Mouse (Mus musculus) mouse embryonic stem cell (cell line): ENCODE measurements around the gene BC051019.

Experiments
- in situ Hi-C, 2 experiments: fragments of 300-500 bp; cut with MboI; formaldehyde crosslinking; loops; 1 replicate in 1 of 2; 3 replicates in 1 of 2; pipeline ENCODE4 v1.14.3; 2019 to 2020; ENCODE audit warnings: low sequenced_read_pairs in 2 of 2, low pct_unique_long_range_greater_than_20kb in 1 of 2, mixed read lengths in 1 of 2; ENCODE audit not compliant: unreplicated experiment in 1 of 2

Gene BC051019

DNA sequence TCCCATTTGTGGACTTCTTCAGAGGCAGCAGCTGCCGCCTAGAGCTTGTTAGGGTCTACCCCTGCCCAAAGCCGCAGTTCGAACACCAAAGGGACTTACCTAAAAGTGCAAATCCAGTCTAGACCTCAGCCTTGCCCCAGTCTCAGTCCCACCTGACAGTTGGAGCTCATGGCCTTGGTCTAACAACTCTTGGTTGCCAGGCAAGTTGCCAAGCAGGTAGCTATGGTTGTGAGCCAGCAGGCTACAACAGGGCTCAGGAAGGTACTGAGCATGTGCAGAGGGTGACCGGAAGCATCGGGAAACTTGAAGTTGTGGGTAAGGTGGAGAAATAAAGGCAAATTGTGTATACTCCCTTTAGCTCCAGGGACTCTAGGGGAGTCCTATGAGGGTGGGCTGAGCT lies at the start of gene BC051019:
TSS of gene BC051019 (minus strand) at position 154 of the 400 bp plus-strand sequence.
- in situ Hi-C loops, result no loop called here

DNA sequence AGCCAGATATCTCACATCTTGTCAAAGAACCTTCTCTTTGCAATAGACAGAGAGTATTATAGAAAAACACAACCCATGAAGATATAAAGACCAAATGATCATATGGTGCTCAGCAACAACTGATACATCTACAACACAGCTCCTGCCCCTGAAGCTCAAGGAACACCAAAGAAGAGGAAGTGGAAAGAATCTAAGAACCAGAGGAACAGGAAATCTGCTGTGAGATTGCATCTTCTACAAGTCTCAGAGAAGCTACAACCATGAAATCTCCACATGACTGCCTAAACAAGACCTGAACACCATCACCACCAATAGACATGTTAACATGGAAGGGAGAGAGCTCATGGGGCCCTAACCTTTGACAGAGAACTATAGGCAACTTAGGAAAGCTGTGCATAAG lies 48.6 kb upstream of the BC051019 start:
- in situ Hi-C loops, result no loop called here

DNA sequence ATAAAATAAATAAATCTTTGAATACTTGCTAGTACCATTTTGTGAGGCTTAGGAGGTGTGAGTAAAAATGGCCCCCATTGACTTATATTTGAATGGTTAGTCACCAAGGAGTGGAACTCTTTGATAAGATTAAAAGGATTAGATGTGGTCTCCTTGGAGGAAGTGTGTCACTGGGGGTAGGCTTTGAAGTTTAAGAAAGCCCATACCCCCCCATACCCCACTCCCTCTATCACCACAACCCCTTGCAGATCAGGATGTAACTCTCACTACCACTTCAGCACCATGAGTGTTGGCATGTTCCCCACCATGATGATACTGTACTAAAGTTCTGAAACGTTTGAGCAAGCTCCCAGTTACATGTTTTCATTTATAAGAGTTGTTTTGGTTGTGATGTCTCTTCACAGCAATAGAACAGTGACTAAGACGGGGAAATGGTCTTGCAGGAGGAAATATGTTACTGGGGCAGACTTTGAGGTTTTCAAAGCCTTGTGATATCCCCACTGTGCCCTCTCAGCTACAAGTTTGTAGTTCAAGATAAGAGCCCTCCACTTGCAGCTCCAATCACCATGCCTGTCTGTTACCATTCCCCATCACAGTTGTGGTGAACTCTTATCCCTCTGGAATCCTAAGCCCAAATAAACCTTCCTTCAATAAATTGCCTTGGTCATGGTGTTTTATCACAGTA lies 45.2 kb upstream of the BC051019 start:
- in situ Hi-C loops, result no loop called here

DNA sequence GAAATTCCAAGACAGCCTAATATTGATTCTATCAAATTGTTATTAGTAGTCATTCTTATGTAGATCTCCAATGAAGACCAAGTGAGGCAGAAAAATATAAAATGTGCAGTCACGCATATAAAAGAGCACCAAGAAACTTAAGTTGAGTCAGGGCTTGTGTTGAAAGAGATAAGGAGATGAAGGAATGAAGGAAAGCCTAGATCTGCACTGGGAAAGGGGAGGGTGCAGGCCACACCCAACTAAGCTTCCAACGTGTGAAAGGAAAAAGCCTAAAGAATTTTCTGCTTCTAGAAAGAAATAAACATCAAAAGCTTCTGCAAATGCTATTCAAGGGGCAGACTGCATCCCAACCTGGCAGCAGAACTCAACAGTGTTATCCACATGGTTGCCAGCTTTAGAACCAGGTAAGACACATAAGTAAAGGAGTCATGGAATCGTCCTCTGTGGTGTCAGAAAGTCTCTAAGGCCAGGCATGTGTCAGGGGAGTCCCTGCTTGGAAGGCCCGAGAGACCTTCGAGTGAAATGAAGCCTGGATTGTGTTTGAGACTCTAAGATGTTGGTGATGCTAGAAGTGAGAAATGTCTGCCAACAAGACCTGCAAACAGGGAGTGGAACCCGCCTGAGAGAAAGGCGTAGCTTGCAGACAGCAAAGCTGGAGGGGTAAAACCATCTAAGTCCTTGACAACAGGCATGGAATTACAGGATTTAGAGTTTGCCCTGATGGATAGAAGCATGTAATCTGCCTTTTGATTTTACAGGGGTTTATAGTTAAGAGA lies 44.1 kb upstream of the BC051019 start:
- in situ Hi-C loops, result no loop called here

DNA sequence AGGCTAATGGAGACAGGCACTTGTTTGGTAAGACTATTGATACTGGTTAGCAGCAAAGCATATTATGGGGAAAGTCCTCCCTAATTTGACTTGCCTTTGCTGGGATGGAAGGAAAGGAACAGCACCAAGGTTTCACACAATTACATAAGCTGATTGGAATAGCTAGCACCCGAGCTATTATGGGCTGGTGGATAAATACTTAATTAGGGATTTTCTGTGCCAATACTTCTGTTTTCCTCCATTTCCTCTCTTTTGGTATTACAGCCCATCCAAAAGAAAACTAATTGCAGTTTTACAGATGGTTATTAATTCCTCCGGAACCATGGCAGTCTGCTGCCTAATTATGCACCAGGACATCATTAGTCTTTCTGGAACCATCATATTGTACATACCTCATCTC lies 40.4 kb upstream of the BC051019 start:
- in situ Hi-C loops, result no loop called here

DNA sequence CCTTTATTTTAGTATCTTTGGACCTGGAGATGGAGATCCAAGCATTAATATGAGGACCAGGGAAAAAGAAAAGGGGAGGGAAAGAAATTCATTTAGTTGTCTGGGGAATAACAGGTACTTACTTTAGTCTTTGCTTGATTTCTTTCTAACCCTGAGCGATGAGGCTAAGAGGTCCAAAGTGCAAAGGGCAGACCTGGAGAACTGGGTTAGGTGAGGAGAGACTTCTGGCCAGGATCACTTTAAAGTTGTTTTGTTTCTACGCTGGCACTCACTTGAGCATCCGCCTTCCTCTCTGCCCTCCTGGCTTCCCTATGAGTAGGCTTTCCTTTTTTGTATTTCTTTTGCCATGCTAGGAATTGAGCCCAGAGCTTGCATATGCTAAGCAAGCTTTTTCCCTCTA lies 32.6 kb upstream of the BC051019 start:
- in situ Hi-C loops, result no loop called here

DNA sequence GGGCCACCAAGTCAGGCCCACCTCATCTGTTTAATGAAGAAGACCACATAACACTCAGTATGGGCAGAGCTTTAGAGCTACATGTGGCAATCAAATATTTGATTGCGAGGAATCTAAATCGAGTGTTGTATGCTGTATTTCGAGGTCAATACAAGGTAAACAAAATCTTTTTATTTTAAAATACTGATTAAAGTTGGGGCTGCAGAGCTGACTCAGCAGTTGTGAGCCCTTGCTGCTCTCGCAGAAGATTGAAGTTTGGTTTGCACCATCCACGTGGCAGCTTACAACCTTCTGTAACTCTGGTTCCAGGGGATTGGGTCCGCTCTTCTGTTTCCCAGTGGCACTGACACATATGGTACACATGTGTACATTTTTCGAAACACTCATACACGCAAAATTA lies 30.4 kb upstream of the BC051019 start:
- in situ Hi-C loops, result no loop called here

DNA sequence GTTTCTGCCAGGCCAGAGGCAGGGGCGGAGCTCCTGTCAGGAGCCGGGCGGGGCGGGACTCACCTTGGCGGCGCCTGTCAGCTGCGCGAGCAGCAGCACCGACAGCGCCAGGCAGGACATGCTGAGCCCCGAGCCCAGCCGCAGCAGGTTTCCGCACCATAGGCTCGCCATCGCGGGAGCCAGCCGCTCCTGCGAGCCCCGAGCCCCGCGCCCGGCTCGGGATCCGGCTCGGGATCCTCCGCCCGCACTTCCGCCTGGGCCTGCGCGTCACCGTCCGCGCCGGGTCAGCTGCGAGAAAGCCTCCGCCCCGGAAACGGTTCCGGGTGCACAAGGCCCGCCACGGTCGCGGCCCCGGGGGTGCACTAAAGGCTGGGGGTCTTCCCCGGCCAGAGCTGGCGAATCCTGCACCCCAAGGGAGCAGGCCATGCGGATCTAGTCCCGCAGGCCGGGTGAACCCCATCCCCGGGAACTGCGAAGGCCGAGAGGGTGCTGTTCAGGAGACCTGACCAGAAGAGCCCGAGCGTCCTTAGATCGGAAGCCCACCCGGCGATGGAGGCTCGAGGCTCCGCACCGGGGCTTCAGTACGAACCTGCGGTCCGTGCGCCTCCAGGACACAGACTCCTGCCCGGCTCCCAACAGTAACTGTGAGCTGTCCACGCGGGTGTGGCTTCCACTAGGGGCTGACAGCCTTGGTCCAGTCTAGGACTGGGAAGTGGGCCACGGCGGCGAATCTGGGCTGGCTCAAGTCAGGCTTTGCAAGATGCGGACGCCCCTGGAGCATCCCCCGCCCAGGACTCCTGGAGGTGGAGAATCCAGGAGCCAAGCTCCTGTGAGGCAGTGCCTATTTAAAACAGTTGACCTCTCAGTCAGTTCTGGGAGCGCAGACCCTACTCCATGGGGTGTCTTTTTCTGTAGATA lies 28.6 kb upstream of the BC051019 start, which contains the start of gene Tmem9b:
TSS of gene Tmem9b (minus strand) at position 868 of the 918 bp plus-strand sequence.
- in situ Hi-C loops, result no loop called here

DNA sequence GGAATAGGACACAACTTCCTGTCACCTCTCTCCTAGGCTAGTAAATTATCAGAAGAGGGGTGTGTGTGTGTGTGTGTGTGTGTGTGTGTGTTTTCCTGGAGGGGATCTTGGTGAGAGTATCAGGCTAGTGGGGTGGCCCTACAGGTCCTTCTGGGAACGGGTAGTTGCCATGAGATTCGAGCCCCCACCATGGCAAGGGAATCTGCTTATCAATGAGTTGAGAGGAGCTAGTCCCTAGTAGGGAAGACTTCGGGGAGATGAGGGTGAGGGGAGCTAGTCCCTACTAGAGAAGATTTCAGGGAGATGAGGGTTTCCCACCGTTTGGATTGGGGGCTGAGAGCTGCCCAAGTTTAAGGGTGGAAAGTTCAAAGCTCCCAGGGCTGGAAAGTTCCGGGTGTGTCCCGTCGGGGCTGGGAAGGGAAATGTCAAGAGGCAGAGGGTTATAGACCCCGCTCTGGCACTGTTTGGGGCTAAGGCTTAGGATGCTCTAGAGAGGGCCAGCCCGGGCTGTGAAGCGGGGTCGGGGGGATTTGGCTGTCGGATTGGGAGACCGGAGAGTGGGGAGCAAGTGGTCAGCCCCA lies 27.9 kb upstream of the BC051019 start:
- in situ Hi-C loops, result no loop called here

DNA sequence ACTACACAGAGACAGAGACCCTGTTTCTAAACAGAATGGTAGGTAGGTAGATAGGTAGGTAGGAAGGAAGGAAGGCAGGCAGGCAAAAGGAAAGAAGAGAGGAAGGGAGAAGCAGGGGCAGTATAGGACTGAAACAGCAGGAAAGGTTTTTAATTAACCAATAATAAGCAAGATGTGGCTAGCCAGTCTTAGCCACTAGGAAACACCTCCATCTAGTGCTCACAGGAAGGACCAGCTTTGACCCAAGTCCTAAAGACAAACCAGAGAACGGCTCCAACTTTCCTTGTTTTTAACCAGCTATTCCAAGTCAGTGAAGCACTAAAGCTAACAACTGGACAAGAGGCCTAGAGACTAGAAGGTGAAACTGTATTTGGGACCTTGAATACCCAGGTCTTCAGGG lies 24.1 kb upstream of the BC051019 start:
- in situ Hi-C loops, result no loop called here

DNA sequence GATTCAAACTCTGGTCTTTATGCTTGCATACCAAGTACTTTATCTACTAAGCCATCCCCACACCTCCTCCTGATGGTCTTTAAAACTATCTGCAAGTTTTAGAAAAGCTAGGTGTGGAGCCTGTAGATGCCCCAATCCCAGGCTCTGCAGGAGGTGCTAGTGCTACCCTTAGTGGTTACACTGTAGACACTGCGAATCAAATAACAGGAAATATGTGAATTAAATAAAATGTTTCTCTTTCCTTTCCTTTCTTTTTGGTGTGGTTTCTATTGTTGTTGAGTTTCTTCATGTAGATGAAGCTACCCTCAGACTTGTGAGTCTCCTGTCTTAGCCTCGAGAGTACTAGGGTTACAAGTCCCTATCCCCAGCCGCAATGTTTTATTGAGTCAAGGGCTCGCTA lies 18.1 kb upstream of the BC051019 start:
- in situ Hi-C loops, result no loop called here

DNA sequence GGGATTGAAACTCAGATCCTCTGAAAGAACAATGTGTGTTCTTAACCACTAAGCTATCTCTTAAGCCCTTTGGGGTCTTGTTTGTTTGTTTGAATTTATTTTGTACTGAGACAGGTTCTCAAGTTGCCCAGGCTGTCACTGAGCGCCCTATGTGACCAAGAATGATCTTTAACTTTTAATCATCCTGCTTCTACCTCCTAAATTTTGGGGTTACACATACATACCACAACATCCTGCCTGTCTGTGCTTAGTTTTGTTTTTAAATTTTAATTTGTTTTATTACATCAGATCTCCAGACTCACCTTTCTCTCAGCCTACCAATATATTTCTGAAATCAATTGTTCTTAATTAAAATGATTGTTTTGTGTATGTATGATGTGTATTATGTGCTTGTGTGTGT lies 17.4 kb upstream of the BC051019 start:
- in situ Hi-C loops, result no loop called here

DNA sequence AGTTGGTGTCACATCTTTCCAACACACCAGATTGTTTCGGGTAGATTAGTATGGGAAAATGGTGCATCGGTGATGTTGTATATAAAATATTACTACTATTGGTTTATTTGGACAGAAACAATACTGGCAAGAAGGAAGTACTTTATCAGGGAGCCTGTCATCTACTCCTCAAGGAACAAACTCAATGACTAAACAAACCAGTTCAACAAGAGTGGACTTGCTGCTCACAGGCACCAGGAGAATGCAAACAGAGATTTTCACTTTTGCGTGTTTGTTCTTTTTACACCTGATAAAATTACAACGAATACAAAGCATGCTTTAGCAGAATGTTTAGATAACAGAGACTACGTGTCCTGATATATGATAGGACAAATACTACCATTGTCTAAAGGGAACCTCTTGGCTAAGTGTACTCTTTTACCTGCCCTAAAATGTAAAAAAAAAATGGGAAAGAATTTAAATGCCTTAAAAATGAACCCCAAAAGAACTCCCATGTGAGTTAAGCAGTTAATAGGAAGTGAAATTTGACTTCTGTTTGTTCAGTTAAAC lies 16.2 kb upstream of the BC051019 start:
- in situ Hi-C loops, result no loop called here

DNA sequence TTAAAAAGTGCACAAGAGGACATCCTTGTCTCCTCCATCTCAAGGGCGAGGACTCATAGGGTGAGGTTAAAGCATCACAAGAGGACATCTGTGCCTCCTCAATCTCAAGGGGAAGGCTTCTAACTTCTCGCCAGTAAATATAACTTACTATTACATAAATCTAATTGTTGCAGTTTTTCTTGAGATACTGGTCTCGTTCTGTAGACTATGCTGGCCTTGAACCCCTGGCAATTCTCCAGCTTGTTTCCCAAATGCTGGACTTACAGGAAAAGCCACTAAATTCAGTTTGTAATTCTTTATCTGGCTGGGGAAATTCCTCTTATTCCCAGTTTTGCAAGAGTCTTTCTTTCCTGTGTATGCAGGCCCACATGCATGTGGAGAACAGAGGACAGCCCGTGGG lies 11.2 kb upstream of the BC051019 start:
- in situ Hi-C loops, result no loop called here

DNA sequence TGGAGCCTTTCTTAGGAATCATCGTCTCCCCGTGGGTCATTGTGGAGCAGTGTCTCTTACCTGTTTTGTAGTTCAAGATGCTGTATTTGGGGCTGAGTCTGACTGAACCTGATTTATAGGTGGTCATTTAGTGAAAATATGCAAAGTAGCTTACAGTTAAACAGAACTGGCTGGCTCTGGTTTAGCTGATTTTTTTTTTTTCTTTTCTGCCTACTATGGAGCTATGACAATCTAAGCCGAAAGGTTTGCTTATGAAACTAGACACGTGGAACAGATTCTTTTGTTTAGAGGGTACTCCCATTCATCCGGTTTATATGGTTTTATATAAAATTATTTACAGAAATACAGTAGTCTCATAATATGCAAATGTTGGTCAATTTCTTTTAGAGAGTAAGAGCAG lies 8.0 kb upstream of the BC051019 start, which contains the start of gene Ascl3:
TSS of gene Ascl3 (minus strand) at position 101 of the 400 bp plus-strand sequence.
- in situ Hi-C loops, result no loop called here

DNA sequence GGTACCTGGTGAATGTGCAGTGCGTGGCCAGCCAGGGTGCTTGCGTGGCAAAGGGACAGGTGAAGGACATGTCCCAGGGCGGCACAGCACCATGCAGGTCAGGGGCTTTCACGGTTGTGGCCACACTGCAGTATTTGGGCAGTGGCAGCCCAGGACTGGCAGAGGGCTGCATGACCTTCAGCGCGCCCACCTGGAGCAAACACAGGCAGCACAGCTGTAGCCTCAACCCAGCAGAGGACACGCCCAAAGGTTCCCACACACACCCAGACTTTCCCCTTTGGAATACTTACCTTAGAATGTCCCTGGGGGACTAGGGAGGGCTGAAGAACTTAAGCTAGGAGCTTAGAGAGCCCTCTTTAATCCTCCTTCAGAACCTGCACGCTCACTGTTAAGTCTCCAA lies 536 bp downstream of the BC051019 start:
- in situ Hi-C loops, result no loop called here

DNA sequence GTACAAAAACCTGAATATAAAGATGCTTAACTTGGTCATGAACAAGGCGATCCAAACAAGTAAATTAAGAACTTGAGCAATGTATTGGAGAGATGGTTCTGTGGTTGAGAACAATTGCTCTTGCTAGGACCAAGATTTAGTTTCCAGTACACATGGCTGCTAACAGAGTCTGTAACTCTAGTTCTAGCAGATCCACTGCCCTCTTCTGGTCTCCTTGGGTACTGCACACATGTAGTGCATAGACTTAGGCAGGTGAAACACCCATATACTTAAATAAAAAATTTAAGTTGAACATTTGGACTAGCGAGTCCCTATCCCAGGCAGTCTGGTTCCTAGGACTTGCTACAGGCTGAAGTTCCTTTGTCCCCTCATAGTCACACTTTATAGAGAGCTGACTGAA lies 1.0 kb downstream of the BC051019 start:
- in situ Hi-C loops, result no loop called here

DNA sequence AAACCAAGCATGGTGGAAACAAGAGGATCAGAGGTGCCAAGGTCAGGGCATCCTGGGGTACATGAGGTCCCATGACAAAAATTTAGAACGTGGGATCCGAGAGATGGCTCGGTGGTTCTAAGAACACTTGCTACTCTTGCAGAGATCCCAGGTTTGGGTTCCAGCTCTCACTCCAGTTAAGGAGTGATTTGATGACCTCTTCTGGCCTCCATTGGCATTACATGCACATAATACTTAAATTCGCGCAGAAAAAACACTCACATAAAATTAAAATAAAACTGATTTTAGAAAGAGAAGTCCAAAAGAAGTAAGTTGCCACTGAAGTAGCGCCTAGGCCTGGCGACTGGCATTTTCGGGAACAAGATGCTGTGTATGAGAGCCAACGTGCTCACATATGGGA lies 4.4 kb downstream of the BC051019 start:
- in situ Hi-C loops, result loop anchor here in 1 of 2 experiments (10.0 kb wide), 1 partner anchor 174 kb away; no protein-coding TSS in a partner anchor
